Mouse (Mus musculus) lung, postnatal 0 days (tissue): ENCODE results near the gene Vcan. TPM values are rescaled to one million over a fixed set of nuclear protein-coding genes. Genes with fewer than 3 reads are reported as not detected.

Experiments
- ATAC-seq: fragments of 200-750 bp; cut with Nextera tagmentation; 2 replicates; pipeline ENCODE4 v1.8.0; 2017; ENCODE audit warnings: moderate library complexity
- DNase-seq: peaks from one replicate; pipeline ENCODE4 v3.0.0-alpha.2; 2016; ENCODE audit warnings: low spot score
- H3K27ac ChIP-seq: fragments of 300-500 bp; sonication (generic); 2 replicates; pipeline ENCODE4 v1.5.1; 2014; ENCODE audit warnings: antibody characterized with exemption, mild to moderate bottlenecking, low read length, mixed read lengths
- H3K27me3 ChIP-seq: fragments of 300-500 bp; sonication (generic); replicated peaks from 2 replicates; pipeline ENCODE4 v1.6.1; 2014; ENCODE audit warnings: low read length, mixed read lengths; ENCODE audit not compliant: insufficient read depth
- H3K36me3 ChIP-seq: fragments of 300-500 bp; sonication (generic); 2 replicates; pipeline ENCODE4 v1.6.1; 2014; ENCODE audit warnings: low read length, mixed read lengths; ENCODE audit not compliant: insufficient read depth
- H3K4me1 ChIP-seq: fragments of 300-500 bp; sonication (generic); 2 replicates; pipeline ENCODE4 v1.6.1; 2014; ENCODE audit warnings: antibody characterized with exemption, low read depth, low read length, mixed read lengths; ENCODE audit not compliant: insufficient read depth
- H3K4me2 ChIP-seq: fragments of 300-500 bp; sonication (generic); replicated peaks from 2 replicates; pipeline ENCODE4 v1.6.1; 2014; ENCODE audit warnings: low read depth, mild to moderate bottlenecking, low read length, moderate library complexity, mixed read lengths
- H3K4me3 ChIP-seq: fragments of 300-500 bp; sonication (generic); 2 replicates; pipeline ENCODE4 v1.5.1; 2014; ENCODE audit warnings: low read depth, low read length
- H3K9ac ChIP-seq: fragments of 300-500 bp; sonication (generic); replicated peaks from 2 replicates; pipeline ENCODE4 v1.6.1; 2014; ENCODE audit warnings: low read depth, mild to moderate bottlenecking
- H3K9me3 ChIP-seq: fragments of 300-500 bp; sonication (generic); 2 replicates; pipeline ENCODE4 v1.6.1; 2016; ENCODE audit warnings: low read length, mixed read lengths
- CTCF ChIP-seq: IDR thresholded peaks from 2 replicates; pipeline ENCODE4 v1.5.1; 2016; ENCODE audit warnings: antibody characterized with exemption, mild to moderate bottlenecking
- EP300 ChIP-seq: IDR thresholded peaks from 2 replicates; pipeline ENCODE4 v1.6.1; 2016; ENCODE audit warnings: antibody characterized with exemption, mild to moderate bottlenecking, control low read depth
- WGBS: fragments of 180-500 bp; shearing (Covaris S2); extraction: QIAGEN DNeasy Blood & Tissue Kit; methylation state at CpG from one replicate; pipeline ENCODE4 v1.1.7; 2014; 5-methylcytosine and 5-hydroxymethylcytosine counted together
- polyA plus RNA-seq: library from polyadenylated mRNA; unstranded; fragments of >200 nt; fragmentation: Nextera tagmentation; extraction: Ambion mirVana; gene quantifications from 2 replicates; pipeline ENCODE4 v1.2.1, GENCODE M21; 2015

Vcan gene
- 12.1 and 12.3 TPM in 2 replicates for polyA plus RNA-seq

DNA sequence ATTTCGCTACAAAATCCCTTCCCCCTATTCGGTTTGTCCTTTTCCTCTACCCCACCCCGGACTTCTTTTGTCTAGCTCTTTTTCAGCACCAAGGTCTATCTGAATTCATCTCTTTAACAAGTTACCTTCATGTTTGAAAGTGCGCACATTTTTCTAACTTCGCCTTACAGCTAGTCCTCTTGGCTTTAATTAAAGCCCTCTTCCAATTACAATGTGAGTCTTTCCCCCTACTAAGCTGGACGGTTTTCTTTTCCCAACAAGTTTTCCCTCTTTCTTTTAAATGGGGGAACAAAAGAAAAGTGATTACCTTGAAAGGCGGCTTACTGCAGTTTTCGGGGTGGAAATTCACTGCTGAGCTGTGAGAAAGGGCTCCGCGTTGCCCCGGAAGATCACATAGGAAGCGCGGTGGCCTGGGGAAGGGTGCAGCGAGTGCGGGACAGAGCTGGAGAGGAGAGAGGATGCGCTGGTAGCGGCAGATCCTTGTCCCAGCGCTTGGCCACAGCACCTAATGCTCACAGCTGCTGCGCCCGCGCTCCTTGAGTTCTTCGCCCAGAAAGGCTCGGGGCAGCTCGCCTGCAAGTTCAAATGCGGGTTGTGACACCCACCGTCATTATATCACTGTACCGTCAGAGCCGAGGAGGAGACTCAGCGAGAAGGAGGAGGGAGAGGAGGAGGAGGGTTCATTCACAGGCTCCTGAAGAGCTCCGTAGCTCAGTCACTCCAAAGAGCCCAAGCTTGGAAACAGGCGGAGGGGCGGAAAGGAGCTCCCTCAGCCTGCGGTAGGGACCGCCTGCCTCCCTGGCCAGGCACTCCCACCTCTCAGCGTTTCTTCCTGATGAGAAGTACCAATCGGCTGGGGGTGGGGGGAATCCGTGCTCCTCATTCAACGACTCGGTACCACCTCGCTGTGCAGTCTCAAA is at the start of gene Vcan:
TSS of gene Vcan (minus strand) at position 744 of the 920 bp plus-strand sequence.
- H3K27me3 ChIP-seq = no peaks in the 10 kb centered on the region
- H3K9ac ChIP-seq = peak within 1 kb of the TSS; percentile 6; the same call in 1 of the 2 replicates
- TF ChIP-seq CTCF = no peak
- no peak for TF ChIP-seq EP300
- H3K4me3 ChIP-seq = peak within 1 kb of the TSS; percentile 64
- DNase-seq = peak; percentile 71
- peaks cover 3% of the 10 kb centered on the region; the same call in 1 of the 2 replicates for H3K4me1 ChIP-seq
- H3K9me3 ChIP-seq = no peaks in the 10 kb centered on the region
- no peaks in the 10 kb centered on the region for H3K36me3 ChIP-seq
- no peak within 1 kb of the TSS for H3K27ac ChIP-seq
- ATAC-seq = peak; percentile 11
- peak within 1 kb of the TSS; percentile 91 for H3K4me2 ChIP-seq
- WGBS = under 1% methylated on average over 40 of the region's 40 CpGs

DNA sequence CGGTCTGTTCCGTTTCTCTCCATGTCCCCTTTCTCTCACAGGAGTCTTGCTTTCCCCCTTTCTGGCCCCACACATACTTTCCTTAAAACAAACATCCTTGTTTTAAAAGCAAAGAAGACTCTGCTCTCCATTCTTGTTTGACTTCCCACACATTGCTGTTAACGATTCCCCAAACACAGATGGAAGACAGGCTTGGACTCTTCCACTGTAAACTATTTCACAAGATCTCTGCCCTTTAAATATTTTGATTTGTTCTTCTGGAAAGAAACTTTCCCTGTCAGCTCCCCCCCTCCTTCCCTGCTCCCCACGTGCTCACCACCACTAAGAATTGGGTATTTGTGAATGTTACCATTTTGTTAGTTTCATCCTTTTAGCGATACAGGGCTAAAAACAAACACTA is 49.2 kb upstream of the Vcan start:
- Histone ChIP-seq H3K9me3 (no peaks in the 10 kb centered on the region), H3K4me2 (no peak overlapping the region), H3K27ac (no peak overlapping the region), H3K36me3 (no peaks in the 10 kb centered on the region), H3K27me3 (no peaks in the 10 kb centered on the region), H3K4me1 (no peaks in the 10 kb centered on the region), H3K4me3 (no peak overlapping the region), H3K9ac (no peak overlapping the region)
- 21% methylated on average over 5 of the region's 5 CpGs for WGBS
- TF ChIP-seq CTCF (no peak), EP300 (no peak)
- ATAC-seq = no peak
- DNase-seq = peak; percentile 19

DNA sequence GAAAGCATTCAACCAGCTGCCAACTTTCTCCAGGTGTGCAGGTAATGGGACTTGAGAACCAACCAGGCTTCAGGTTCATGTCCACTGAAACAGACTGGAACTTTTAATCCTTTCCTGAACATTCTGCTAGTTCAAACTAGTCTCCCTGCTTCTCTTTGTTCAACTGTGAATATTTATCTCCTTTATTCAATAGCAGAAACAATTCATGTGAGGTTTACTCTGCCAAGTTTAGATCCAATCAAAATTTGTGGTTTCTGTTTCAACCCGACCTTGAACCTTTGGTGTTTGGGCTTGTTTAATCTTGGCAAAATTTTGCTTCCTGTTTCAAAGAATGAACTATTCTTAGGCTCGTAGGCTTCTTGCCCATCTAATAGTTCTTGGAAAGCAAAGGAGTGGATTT is 40.6 kb upstream of the Vcan start:
- Histone ChIP-seq H3K27ac (no peak overlapping the region), H3K4me3 (no peak overlapping the region), H3K36me3 (no peaks in the 10 kb centered on the region), H3K9me3 (no peaks in the 10 kb centered on the region), H3K4me2 (no peak overlapping the region), H3K27me3 (no peaks in the 10 kb centered on the region), H3K9ac (no peak overlapping the region), H3K4me1 (no peaks in the 10 kb centered on the region)
- no peak for DNase-seq
- no peak for ATAC-seq
- no peak for TF ChIP-seq EP300
- no peak for TF ChIP-seq CTCF
- 13% methylated on average over 2 of the region's 2 CpGs for WGBS

DNA sequence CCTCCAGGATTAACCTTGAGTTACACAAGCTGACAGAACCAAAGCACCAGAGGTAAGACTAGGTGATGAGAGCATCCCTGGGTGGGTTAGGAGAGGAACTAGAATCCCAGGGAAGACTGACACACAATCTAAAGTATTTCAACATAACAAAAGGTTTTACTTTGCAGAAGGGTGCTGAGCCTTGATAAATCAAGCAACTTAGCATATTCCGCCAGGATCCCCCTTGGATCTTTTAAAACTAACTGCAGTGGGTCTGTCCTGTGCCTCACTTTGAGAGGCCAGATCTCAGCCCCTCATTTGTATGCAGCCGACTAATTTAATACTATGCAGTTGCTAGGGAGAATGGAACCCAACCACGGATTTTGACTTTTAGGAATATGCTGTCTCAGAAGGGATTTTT is 38.0 kb upstream of the Vcan start:
- TF ChIP-seq CTCF = no peak
- TF ChIP-seq EP300 = no peak
- WGBS = 70% methylated on average over 3 of the region's 3 CpGs
- H3K27me3 ChIP-seq = no peaks in the 10 kb centered on the region
- ATAC-seq = no peak
- H3K27ac ChIP-seq = no peak overlapping the region
- H3K36me3 ChIP-seq = no peaks in the 10 kb centered on the region
- H3K9ac ChIP-seq = no peak overlapping the region
- H3K4me3 ChIP-seq = no peak overlapping the region
- no peak for DNase-seq
- no peaks in the 10 kb centered on the region for H3K9me3 ChIP-seq
- no peaks in the 10 kb centered on the region for H3K4me1 ChIP-seq
- H3K4me2 ChIP-seq = no peak overlapping the region

DNA sequence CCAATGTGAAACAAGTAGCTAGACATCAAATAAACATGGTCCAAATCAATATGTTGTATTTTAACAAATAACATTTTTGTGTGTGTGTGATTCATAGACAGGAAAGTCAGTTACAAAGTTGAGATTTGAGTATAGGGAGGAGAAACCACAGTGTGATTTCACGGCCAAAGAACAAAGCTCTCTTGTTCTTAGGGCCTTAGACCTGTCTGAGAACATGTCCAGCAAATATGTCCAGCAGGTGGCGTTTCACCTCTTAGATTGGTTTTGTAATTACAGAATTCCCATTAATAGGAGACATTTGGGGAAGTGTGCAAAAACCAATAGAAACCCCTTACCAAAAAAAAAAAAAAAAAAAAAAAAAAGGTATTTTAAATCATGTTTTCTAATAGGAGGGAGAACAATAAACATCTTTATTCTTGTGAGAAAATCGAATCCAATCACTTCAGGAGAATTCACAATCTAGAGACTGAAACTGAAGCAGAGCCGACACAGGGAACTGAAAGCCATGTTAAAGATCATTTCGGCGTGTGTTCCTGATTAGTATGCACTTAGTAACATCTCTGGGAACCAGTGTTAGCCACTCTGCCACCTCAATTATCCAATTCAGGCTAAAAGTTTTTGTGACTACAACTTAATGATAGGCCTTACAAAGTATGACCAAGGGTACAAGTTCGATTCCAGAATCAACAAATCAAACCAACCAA is 37.1 kb upstream of the Vcan start:
- Histone ChIP-seq H3K4me2 (no peak overlapping the region), H3K27me3 (no peaks in the 10 kb centered on the region), H3K4me3 (no peak overlapping the region), H3K4me1 (no peaks in the 10 kb centered on the region), H3K27ac (no peak overlapping the region), H3K9ac (no peak overlapping the region), H3K9me3 (no peaks in the 10 kb centered on the region), H3K36me3 (no peaks in the 10 kb centered on the region)
- 69% methylated on average over 7 of the region's 7 CpGs for WGBS
- TF ChIP-seq CTCF (peak; percentile 75), EP300 (no peak)
- ATAC-seq (no peak), DNase-seq (peak; percentile 83)

DNA sequence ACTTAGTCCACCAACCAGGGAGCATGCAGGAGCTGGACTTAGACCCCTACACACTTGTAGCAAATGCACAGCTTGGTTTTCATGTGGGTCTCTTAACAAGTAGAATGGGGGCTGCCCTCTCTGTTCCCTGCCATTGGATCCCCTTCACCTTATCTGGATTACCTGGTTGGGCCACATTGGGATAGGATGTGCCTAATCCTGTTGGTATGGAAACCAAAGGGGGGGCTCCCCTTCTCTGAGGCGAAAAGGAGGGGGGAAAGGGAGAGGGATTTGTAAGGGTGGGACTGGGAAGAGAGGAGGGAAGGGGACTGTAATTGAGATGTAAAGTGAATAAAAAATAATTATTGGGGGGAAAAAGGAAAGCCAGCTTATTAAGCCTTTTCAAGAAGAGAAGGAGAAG is 35.5 kb upstream of the Vcan start:
- no peak overlapping the region for H3K4me3 ChIP-seq
- ATAC-seq (no peak), DNase-seq (no peak)
- no peaks in the 10 kb centered on the region for H3K27me3 ChIP-seq
- H3K27ac ChIP-seq = no peak overlapping the region
- H3K9me3 ChIP-seq = no peaks in the 10 kb centered on the region
- no peak overlapping the region for H3K9ac ChIP-seq
- H3K36me3 ChIP-seq = no peaks in the 10 kb centered on the region
- no peak overlapping the region for H3K4me2 ChIP-seq
- WGBS = 80% methylated on average over 1 of the region's 1 CpGs
- TF ChIP-seq CTCF = no peak
- TF ChIP-seq EP300 = no peak
- no peaks in the 10 kb centered on the region for H3K4me1 ChIP-seq
